Mouse (Mus musculus): Measurements from ENCODE around the gene Sgsm1. TPM values are rescaled to one million over a fixed set of nuclear protein-coding genes. Genes with fewer than 3 reads are reported as not detected.

The Sgsm1 gene
- total RNA-seq, 2 experiments from 2014 or later, result 100 to 110 TPM

GRCm38 (mm10) chr5:113332239-113332638 lies 21.7 kb upstream of the Sgsm1 start:
- DNase-seq (ENCODE audit: low spot score in 2 of 2), result no peak
- intact Hi-C loops (cut with DNase I), result no loop called here

- intact Hi-C loops (cut with DNase I), result no loop called here
- DNase-seq (ENCODE audit: low spot score in 2 of 2), result no peak
These were observed 19.6 kb upstream of the Sgsm1 start for GRCm38 (mm10) chr5:113330202-113330601.

GRCm38 (mm10) chr5:113329463-113329862 lies 18.9 kb upstream of the Sgsm1 start:
- no peak for DNase-seq (ENCODE audit: low spot score in 2 of 2)
- intact Hi-C loops (cut with DNase I), result no loop called here

GRCm38 (mm10) chr5:113323784-113324638 lies 13.4 kb upstream of the Sgsm1 start:
- intact Hi-C loops (cut with DNase I), result no loop called here
- no peak for DNase-seq (ENCODE audit: low spot score in 2 of 2)

GRCm38 (mm10) chr5:113313998-113314397 lies 3.4 kb upstream of the Sgsm1 start:
- intact Hi-C loops (cut with DNase I), result no loop called here
- peak; percentile 94 for DNase-seq (ENCODE audit: low spot score in 2 of 2)

DNA sequence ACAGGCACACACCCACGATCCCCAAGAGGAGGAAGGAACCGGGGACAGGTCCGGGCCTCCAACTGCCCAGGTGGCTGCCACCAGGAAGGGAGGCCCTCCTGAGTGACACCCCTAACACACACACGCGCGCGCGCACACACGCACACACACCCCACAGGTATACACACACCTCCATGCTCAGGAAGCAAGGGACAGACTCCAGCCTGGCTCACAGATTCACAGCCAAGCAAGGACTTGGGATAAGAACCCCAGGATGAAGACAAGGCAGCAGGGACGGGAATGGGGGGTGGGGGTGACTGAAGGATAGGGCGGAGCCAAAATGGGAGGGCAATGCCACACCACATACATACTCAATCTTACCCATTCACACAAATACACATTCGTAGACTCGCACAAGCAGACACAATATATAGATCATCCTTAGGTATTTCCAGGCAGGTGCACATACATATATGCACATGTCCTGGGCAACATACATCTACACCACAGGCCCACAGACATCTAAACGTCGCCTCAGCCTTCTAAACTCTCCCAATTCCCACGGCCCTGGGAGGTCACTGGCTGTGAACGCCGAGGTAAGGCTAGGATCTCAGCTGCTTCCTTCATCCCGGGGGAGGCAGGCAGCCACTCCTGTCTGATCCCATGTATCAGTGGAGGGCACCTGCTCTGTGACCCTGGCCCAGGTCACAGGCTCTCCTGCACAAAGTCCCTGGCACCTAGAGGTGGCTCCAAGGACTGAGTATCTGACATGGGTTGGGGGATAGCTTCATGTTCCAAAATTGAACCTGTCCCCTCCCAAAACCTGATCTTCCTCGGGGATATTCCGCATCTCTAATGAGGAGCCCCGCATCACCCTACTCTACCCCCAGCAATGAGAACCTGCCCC lies 852 bp downstream of the Sgsm1 start:
- no peak for DNase-seq (ENCODE audit: low spot score in 2 of 2)
- intact Hi-C loops (cut with DNase I), result loop anchor here (2.0 kb wide), 1 partner anchor 23 kb away; no protein-coding TSS in a partner anchor

- intact Hi-C loops (cut with DNase I), result no loop called here
- DNase-seq (ENCODE audit: low spot score in 2 of 2), result peak; percentile 87 to 95
These were observed 3.7 kb downstream of the Sgsm1 start for GRCm38 (mm10) chr5:113306750-113307477.

GRCm38 (mm10) chr5:113304527-113304926 lies 6.1 kb downstream of the Sgsm1 start:
- DNase-seq (ENCODE audit: low spot score in 2 of 2), result peak; percentile 50 to 80
- intact Hi-C loops (cut with DNase I), result no loop called here

DNA sequence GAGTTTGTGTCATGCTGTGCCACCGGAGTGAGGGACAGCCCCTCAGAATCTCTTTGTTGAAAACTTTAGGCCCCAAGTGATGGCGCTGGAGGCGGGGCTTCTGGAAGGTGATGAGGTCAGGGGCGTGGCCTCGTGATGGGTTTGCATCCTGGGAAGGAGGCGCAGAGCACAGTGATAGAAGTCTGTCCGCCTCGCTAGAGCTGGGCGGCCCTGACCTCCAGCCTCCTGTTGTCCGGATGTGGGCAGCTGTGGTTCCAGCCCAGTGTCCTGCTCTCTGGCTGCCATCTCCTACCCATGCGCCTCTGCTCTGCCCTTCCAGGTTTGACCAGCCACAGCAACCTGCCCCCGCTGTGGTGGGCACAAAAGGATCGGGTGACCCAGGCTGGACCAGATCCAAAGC lies 8.7 kb downstream of the Sgsm1 start:
- intact Hi-C loops (cut with DNase I), result no loop called here
- DNase-seq (ENCODE audit: low spot score in 2 of 2), result no peak

DNA sequence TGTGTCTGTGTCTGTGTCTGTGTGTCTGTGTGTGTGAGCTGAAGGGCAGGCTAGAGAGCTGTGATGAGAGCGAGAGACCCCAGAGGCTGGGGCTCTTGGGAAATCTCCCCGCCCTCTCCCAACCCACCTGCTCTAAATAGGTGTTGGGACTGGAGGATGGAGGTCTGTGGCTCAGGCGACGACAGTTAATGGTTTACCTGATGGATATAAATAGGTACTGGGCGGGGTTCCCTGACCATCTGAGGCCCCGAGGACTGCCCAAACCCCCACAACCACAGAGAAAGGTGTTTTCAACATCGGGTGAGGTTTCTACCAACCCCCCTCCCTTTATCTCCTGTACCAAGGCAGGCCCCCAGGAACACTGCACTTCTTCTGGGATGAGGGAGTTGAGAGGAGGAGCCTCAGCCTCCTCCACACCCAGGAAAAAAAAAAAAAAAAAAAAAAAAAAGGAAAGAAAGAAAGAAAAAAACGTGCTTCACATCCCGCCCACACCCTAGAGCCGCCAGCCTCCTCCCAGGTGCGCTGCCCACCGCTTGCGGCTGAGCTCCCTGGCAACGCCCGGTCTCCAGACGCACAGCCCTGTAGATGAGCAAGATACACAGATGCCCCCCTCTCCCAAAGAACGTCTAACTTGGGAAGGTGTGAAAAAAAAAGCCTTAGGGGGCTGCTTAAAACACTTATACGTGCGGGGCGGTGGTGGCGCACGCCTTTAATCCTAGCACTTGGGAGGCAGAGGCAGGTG lies 10.3 kb downstream of the Sgsm1 start:
- intact Hi-C loops (cut with DNase I), result loop anchor here (1.0 kb wide), 1 partner anchor 29 kb away; no protein-coding TSS in a partner anchor
- DNase-seq (ENCODE audit: low spot score in 2 of 2), result peak; percentile 78 to 94

DNA sequence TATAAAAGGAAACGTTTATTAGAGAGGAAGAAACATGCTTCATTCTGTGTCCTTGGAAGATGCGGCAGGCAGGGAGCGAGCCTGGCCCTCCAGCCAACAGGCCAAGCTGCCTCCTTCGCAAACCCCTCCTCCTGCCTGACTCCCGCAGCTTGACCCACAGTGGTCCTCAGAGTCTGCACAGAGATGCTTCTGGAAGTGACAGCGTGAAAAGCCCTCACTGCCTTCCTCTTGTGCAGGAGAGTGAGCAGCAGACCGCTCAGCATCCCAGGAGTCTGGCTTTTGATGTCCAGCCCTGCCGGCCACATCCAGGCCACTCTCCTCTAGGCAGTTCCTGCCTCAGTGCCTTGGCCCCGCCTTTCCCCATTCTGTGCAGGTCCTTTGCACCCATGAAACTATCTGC lies 11.2 kb downstream of the Sgsm1 start:
- DNase-seq (ENCODE audit: low spot score in 2 of 2), result no peak
- intact Hi-C loops (cut with DNase I), result no loop called here

- intact Hi-C loops (cut with DNase I), result no loop called here
- no peak for DNase-seq (ENCODE audit: low spot score in 2 of 2)
These were observed 11.8 kb downstream of the Sgsm1 start for GRCm38 (mm10) chr5:113298826-113299225.

DNA sequence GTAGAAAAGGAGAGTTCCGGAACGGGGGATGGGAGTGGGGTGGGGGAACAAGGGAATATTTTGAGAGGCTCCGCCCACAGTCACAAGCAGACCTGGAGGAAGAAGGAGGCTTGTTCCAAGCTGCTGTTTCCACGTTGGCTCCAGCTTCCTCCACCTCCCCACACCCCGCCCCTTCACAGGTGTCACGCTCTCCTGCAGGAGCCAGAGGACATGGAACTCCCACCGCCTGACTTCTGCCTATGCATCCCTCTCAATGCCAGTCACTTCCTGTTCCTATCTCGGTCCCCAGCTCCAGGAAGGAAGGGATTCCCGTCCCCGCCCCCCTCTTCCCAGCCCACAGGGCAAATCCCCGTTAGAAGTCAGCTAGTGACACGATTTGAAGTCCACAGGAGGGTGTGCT lies 12.5 kb downstream of the Sgsm1 start:
- no peak for DNase-seq (ENCODE audit: low spot score in 2 of 2)
- intact Hi-C loops (cut with DNase I), result no loop called here

- DNase-seq (ENCODE audit: low spot score in 2 of 2), result no peak
These were observed 14.8 kb downstream of the Sgsm1 start for GRCm38 (mm10) chr5:113295791-113296190.

GRCm38 (mm10) chr5:113294575-113294974 lies 16.0 kb downstream of the Sgsm1 start:
- intact Hi-C loops (cut with DNase I), result no loop called here
- DNase-seq (ENCODE audit: low spot score in 2 of 2), result no peak

More at GRCm38 (mm10) chr5:113295791-113296190, 14.8 kb downstream of the Sgsm1 start:
- intact Hi-C loops (cut with DNase I), result no loop called here

DNA sequence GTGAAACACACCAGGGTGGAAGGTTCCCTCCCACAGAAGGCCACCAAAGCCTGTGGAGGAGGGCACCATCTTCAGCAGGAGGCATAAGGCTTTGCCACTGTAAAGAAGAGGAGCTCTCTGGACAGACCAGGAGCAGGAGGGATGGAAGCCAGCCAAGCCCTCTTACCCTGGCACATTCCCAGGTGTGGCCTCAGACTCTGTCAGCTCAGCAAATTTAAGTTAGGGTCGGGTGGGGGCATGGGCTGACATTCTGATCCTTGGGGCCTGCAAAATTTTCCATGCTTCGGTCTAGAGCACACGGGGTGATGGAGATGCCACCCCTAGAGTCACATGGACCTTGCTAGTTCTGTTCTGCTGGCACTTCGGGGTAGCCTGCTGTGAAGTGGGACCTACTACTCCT lies 17.1 kb downstream of the Sgsm1 start:
- intact Hi-C loops (cut with DNase I), result no loop called here
- DNase-seq (ENCODE audit: low spot score in 2 of 2), result no peak

GRCm38 (mm10) chr5:113292832-113293231 lies 17.8 kb downstream of the Sgsm1 start:
- DNase-seq (ENCODE audit: low spot score in 2 of 2), result no peak
- intact Hi-C loops (cut with DNase I), result no loop called here

DNA sequence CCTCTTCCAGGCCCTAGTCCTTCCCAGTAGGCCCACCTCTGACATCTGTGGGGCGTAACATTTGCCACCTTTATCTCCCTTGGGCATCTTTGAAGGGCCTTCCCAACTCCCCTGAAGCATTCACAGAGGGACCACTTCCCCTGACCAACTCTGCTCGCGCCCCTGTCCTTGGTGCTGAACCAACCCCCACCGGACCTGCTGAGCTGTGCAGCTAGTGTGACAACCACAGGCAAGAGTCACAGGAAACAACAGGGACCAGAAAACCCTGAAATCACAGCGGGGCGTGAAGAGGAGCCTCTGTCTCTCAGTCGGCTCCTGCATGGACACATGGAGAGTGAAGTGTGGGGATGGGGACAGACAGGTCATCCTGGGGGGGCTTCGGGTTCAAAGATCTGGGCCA lies 18.4 kb downstream of the Sgsm1 start:
- intact Hi-C loops (cut with DNase I), result no loop called here
- no peak for DNase-seq (ENCODE audit: low spot score in 2 of 2)

DNA sequence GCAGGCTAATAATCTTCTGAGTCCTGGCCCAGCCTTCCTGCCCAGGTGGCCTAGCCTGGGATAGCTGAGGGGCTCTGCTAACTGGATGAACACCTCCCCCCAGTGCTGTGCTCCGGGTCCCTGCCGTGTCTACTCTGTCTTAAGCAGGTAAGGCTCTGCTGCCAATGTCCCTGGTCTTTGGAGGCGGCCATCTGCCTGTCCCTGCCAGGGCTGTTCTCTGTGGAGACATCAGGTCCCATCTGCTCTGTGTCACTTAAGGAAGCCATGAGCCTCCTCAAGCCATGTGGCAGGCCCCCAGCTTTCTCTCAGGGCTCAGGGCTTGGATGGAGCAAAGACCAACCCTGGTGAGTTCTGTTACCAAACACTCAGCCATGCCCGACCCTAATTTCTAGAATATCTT lies 19.5 kb downstream of the Sgsm1 start:
- no peak for DNase-seq (ENCODE audit: low spot score in 2 of 2)
- intact Hi-C loops (cut with DNase I), result no loop called here

Data from left cerebral cortex, postnatal 14 days (tissue).